Mouse (Mus musculus) embryonic facial prominence, embryonic 11.5 days (tissue): Measurements from ENCODE around the gene Zfp786. TPM values are rescaled to one million over a fixed set of nuclear protein-coding genes. Genes with fewer than 3 reads are reported as not detected.

Experiments used
- ATAC-seq: fragments of 200-750 bp; cut with Nextera tagmentation; replicated peaks from 2 replicates; pipeline ENCODE4 v1.8.0; 2017; ENCODE audit warnings: low read depth; ENCODE audit not compliant: insufficient number of reproducible peaks, low FRiP score, low TSS enrichment
- DNase-seq: peaks from one replicate; pipeline ENCODE4 v3.0.0-alpha.2; 2015; ENCODE audit warnings: low spot score
- H3K27ac ChIP-seq: fragments of 300-500 bp; sonication (generic); replicated peaks from 2 replicates; pipeline ENCODE4 v1.5.1; 2014; ENCODE audit warnings: mild to moderate bottlenecking, low read depth, low read length, control low read depth
- H3K27me3 ChIP-seq: fragments of 300-500 bp; sonication (generic); 2 replicates; pipeline ENCODE4 v1.6.1; 2014; ENCODE audit warnings: mild to moderate bottlenecking, low read length, moderate library complexity, mixed read lengths; ENCODE audit not compliant: control insufficient read depth, insufficient read depth
- H3K36me3 ChIP-seq: fragments of 300-500 bp; sonication (generic); replicated peaks from 2 replicates; pipeline ENCODE4 v1.6.1; 2014; ENCODE audit warnings: low read depth, mild to moderate bottlenecking, low read length, moderate library complexity, mixed read lengths; ENCODE audit not compliant: control insufficient read depth, insufficient read depth
- H3K4me1 ChIP-seq: fragments of 300-500 bp; sonication (generic); 2 replicates; pipeline ENCODE4 v1.6.1; 2014; ENCODE audit warnings: low read length, mixed read lengths; ENCODE audit not compliant: control insufficient read depth, insufficient read depth
- H3K4me2 ChIP-seq: fragments of 300-500 bp; sonication (generic); 2 replicates; pipeline ENCODE4 v1.6.1; 2014; ENCODE audit warnings: low read depth, mild to moderate bottlenecking, control low read depth, low read length, moderate library complexity
- H3K4me3 ChIP-seq: fragments of 300-500 bp; sonication (generic); 2 replicates; pipeline ENCODE4 v1.5.1; 2014; ENCODE audit warnings: low read depth, low read length, control low read depth
- H3K9ac ChIP-seq: fragments of 300-500 bp; sonication (generic); replicated peaks from 2 replicates; pipeline ENCODE4 v1.6.1; 2014; ENCODE audit warnings: mild to moderate bottlenecking, control low read depth, low read length
- H3K9me3 ChIP-seq: fragments of 300-500 bp; sonication (generic); replicated peaks from 2 replicates; pipeline ENCODE4 v1.6.1; 2016; ENCODE audit warnings: mild to moderate bottlenecking, low read length, inconsistent platforms, mixed read lengths; ENCODE audit not compliant: control insufficient read depth
- WGBS: fragments of 180-500 bp; shearing (Covaris S2); extraction: QIAGEN DNeasy Blood & Tissue Kit; methylation state at CpG from one replicate; pipeline ENCODE4 v1.1.7; 2014; 5-methylcytosine and 5-hydroxymethylcytosine counted together
- polyA plus RNA-seq: library from polyadenylated mRNA; unstranded; fragments of >200 nt; fragmentation: Nextera tagmentation; extraction: Ambion mirVana; gene quantifications from 2 replicates; pipeline ENCODE4 v1.2.1, GENCODE M21; 2014

Zfp786 gene
- polyA plus RNA-seq, 1 experiment from 2014 or later = 5.9 TPM

- H3K27me3 ChIP-seq = no peaks in the 10 kb centered on the region
- no peaks in the 10 kb centered on the region; the same call in 1 of the 2 replicates for H3K4me1 ChIP-seq
- H3K27ac ChIP-seq = no peak overlapping the region
- peaks cover 9% of the 10 kb centered on the region for H3K36me3 ChIP-seq
- ATAC-seq = no peak
- DNase-seq = no peak
- no peak overlapping the region for H3K4me2 ChIP-seq
- no peak overlapping the region for H3K4me3 ChIP-seq
- no peak overlapping the region for H3K9ac ChIP-seq
- H3K9me3 ChIP-seq = no peaks in the 10 kb centered on the region
- WGBS = 64% methylated on average over 4 of the region's 4 CpGs
Observed at GRCm38 (mm10) chr6:47809053-47809452, 21.6 kb downstream of the Zfp786 start.

DNA sequence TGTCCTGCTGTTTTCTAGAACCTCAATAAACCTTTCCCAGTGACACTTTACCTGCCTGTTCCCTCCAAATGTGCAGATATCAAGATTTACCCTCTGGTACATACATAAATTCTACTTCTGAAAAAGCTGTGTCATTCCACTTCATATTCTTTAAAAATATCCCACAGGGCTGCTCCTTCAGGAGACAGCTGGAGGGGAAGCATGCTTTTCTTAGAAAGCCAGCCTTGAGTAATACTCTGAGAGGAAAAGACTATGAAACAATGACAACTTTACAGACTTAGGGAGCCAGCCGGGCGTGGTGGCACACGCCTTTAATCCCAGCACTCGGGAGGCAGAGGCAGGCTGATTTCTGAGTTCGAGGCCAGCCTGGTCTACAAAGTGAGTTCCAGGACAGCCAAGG is 22.1 kb downstream of the Zfp786 start:
- no peaks in the 10 kb centered on the region for H3K9me3 ChIP-seq
- 94% methylated on average over 5 of the region's 5 CpGs for whole genome bisulfite sequencing
- H3K4me2 ChIP-seq = no peak overlapping the region
- DNase-seq = no peak
- H3K9ac ChIP-seq = no peak overlapping the region
- no peaks in the 10 kb centered on the region for H3K27me3 ChIP-seq
- no peak overlapping the region for H3K27ac ChIP-seq
- ATAC-seq = no peak
- no peak overlapping the region for H3K4me3 ChIP-seq
- H3K4me1 ChIP-seq = no peaks in the 10 kb centered on the region; the same call in 1 of the 2 replicates
- H3K36me3 ChIP-seq = peaks cover 15% of the 10 kb centered on the region

DNA sequence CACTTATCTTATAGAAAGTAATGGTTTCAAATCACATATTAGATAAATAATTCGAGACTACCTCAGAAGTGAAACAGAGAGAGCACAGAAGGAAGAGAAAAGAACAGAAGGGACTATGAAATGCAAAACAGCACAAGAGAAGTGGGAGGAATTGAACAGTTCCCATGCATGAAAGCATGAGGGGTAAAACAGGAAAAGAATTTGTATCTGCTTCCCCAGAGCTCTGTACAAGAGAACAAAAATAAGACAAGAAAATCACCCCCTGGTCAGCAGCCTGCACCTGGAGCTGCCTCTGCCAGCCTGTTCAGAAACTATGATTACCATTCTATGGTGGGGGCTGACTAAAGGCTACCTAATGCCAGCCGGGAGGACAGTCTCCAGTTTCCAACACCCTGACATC is 23.2 kb downstream of the Zfp786 start:
- no peaks in the 10 kb centered on the region for H3K9me3 ChIP-seq
- no peak overlapping the region for H3K27ac ChIP-seq
- H3K4me1 ChIP-seq = no peaks in the 10 kb centered on the region; the same call in 1 of the 2 replicates
- ATAC-seq (no peak), DNase-seq (no peak)
- peaks cover 19% of the 10 kb centered on the region for H3K36me3 ChIP-seq
- H3K4me3 ChIP-seq = no peak overlapping the region
- WGBS = 84% methylated on average over 2 of the region's 2 CpGs
- H3K4me2 ChIP-seq = no peak overlapping the region
- H3K9ac ChIP-seq = no peak overlapping the region
- H3K27me3 ChIP-seq = no peaks in the 10 kb centered on the region

DNA sequence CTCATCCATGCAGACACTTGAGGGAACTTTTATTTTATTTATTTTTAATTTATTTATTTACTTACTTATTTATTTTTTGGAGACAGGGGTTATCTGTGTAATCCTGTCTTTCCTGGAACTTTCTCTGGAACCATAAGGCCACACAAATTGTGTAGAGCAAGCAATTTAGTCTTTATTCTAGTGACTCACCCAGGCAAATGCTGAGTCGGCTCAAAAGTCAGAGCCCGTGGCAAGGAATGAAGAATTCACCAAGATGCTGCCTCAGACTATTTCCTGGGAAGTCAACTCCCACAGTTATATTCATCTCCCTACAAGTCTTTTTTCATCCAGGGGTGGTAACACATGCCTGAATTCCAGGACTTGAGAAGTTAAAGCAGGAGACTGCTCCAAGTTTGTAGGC is 25.1 kb downstream of the Zfp786 start:
- 79% methylated on average over 2 of the region's 2 CpGs for WGBS
- H3K36me3 ChIP-seq = peaks cover 23% of the 10 kb centered on the region

GRCm38 (mm10) chr6:47799079-47799478 is 31.6 kb downstream of the Zfp786 start:
- DNase-seq (peak; percentile 88), ATAC-seq (no peak; the same call in 1 of the 2 replicates)
- peaks cover 36% of the 10 kb centered on the region for H3K36me3 ChIP-seq
- 54% methylated on average over 6 of the region's 6 CpGs for WGBS
- no peaks in the 10 kb centered on the region for H3K27me3 ChIP-seq
- H3K9ac ChIP-seq = no peak overlapping the region
- no peak overlapping the region for H3K27ac ChIP-seq
- no peaks in the 10 kb centered on the region for H3K4me1 ChIP-seq
- H3K4me3 ChIP-seq = no peak overlapping the region
- no peak overlapping the region for H3K4me2 ChIP-seq
- no peaks in the 10 kb centered on the region for H3K9me3 ChIP-seq

More for the DNA sequence above, 25.1 kb downstream of the Zfp786 start:
- Histone ChIP-seq H3K9ac (no peak overlapping the region), H3K27me3 (no peaks in the 10 kb centered on the region), H3K4me2 (no peak overlapping the region), H3K4me3 (no peak overlapping the region), H3K9me3 (no peaks in the 10 kb centered on the region), H3K4me1 (no peaks in the 10 kb centered on the region; the same call in 1 of the 2 replicates), H3K27ac (no peak overlapping the region)
- DNase-seq = no peak
- ATAC-seq = no peak

GRCm38 (mm10) chr6:47794106-47794830 is 36.4 kb downstream of the Zfp786 start:
- Histone ChIP-seq H3K27me3 (no peaks in the 10 kb centered on the region), H3K4me2 (no peak overlapping the region), H3K9me3 (no peaks in the 10 kb centered on the region), H3K27ac (no peak overlapping the region), H3K9ac (no peak overlapping the region), H3K4me1 (no peaks in the 10 kb centered on the region), H3K36me3 (peaks cover 12% of the 10 kb centered on the region), H3K4me3 (no peak overlapping the region)
- ATAC-seq (no peak), DNase-seq (no peak)
- 66% methylated on average over 10 of the region's 10 CpGs for WGBS

DNA sequence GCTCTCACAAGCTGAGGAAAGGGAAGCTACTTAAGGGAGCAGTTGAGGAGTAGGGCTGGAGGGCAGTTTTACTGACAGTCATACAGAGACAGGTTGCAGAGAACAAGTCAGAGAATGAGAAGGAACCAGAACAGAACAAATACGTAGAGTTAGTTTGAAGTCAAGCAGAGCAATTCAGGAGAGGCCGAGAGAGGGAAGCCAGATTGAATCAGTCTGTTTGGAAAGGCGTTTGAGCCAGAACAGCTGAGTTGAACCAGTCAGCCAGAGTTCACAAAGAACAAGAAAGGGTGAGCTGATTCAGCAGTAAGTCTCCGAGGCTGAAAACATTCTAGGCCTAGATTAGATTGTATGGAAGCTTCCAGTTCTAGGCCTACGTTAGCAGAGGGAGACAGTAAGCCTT is 37.4 kb downstream of the Zfp786 start:
- Histone ChIP-seq H3K4me2 (no peak overlapping the region), H3K4me1 (no peaks in the 10 kb centered on the region), H3K4me3 (no peak overlapping the region), H3K9ac (no peak overlapping the region), H3K9me3 (no peaks in the 10 kb centered on the region), H3K27ac (no peak overlapping the region), H3K36me3 (peaks cover 4% of the 10 kb centered on the region), H3K27me3 (no peaks in the 10 kb centered on the region)
- ATAC-seq (no peak), DNase-seq (no peak)
- 85% methylated on average over 5 of the region's 5 CpGs for WGBS

- no peak for ATAC-seq
- no peak overlapping the region for H3K4me2 ChIP-seq
- H3K4me1 ChIP-seq = no peaks in the 10 kb centered on the region
- 95% methylated on average over 2 of the region's 2 CpGs for WGBS
- no peaks in the 10 kb centered on the region; the same call in 1 of the 2 replicates for H3K36me3 ChIP-seq
- H3K9me3 ChIP-seq = no peaks in the 10 kb centered on the region
- no peak overlapping the region for H3K4me3 ChIP-seq
- H3K9ac ChIP-seq = no peak overlapping the region
- no peak overlapping the region for H3K27ac ChIP-seq
- no peak for DNase-seq
- no peaks in the 10 kb centered on the region for H3K27me3 ChIP-seq
Observed at GRCm38 (mm10) chr6:47792533-47792932, 38.1 kb downstream of the Zfp786 start.
